Mouse (Mus musculus) testis, adult 2 months (tissue): ENCODE data around the gene Wdsub1. TPM values are rescaled to one million over a fixed set of nuclear protein-coding genes. Genes with fewer than 3 reads are reported as not detected.

Experiments used
- H3K27ac ChIP-seq: fragments of 200-500 bp; 2 replicates; pipeline ENCODE4 v1.5.1; 2012; ENCODE audit warnings: low read depth, low read length; ENCODE audit not compliant: control insufficient read depth, insufficient read depth
- H3K27me3 ChIP-seq: fragments of 200-500 bp; 2 replicates; pipeline ENCODE4 v1.6.1; 2012; ENCODE audit warnings: mild to moderate bottlenecking, low read length, moderate library complexity; ENCODE audit not compliant: control insufficient read depth, insufficient read depth
- H3K36me3 ChIP-seq: fragments of 200-500 bp; 2 replicates; pipeline ENCODE4 v1.6.1; 2012; ENCODE audit warnings: mild to moderate bottlenecking, low read length; ENCODE audit not compliant: control insufficient read depth, insufficient read depth
- H3K4me1 ChIP-seq: fragments of 200-500 bp; 2 replicates; pipeline ENCODE4 v1.6.1; 2012; ENCODE audit warnings: low read length; ENCODE audit not compliant: control insufficient read depth, insufficient read depth
- H3K4me3 ChIP-seq: fragments of 200-500 bp; 2 replicates; pipeline ENCODE4 v1.5.1; 2012; ENCODE audit warnings: low read depth, mild to moderate bottlenecking, low read length, moderate library complexity, mixed read lengths; ENCODE audit not compliant: control insufficient read depth
- CTCF ChIP-seq: fragments of 200-500 bp; IDR thresholded peaks from 2 replicates; pipeline ENCODE4 v1.5.1; 2012; ENCODE audit warnings: low read depth, mild to moderate bottlenecking, inconsistent platforms, low read length, moderate library complexity; ENCODE audit not compliant: control insufficient read depth, insufficient read depth, insufficient replicate concordance
- POLR2A ChIP-seq: fragments of 200-500 bp; IDR thresholded peaks from 2 replicates; pipeline ENCODE4 v1.6.1; 2012; ENCODE audit warnings: low read depth, mild to moderate bottlenecking, inconsistent platforms, low read length, moderate library complexity; ENCODE audit not compliant: control insufficient read depth
- polyA plus RNA-seq: library from polyadenylated mRNA; depleted of rRNA; stranded (reverse); fragments of >200 nt; gene quantifications from 2 replicates; pipeline ENCODE4 v1.2.3, GENCODE M21; 2012

The Wdsub1 gene
- polyA plus RNA-seq, 1 experiment, result 33.5 TPM

DNA sequence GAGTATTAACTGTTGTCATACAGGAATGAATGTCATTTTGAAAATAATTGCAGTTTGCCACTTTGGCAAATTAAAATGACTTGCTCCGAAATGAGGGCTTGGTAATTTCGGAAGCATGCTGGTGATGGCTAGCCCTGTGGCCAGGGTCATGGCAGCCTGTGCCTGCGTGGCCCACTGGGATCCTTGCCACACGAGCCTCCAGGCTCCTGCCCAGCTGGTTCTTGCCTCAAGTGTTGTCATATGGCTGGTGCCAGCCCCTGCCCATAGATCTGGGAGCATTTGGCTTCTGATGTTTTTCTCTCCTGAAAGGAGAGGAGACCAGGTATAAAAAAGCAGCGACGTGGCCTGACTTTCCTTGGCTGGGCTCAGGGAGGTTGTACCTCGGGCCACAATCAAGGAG is 72.4 kb downstream of the Wdsub1 start:
- Histone ChIP-seq H3K4me3 (no peak overlapping the region), H3K27ac (no peak overlapping the region), H3K4me1 (no peaks in the 10 kb centered on the region), H3K27me3 (no peaks in the 10 kb centered on the region), H3K36me3 (no peaks in the 10 kb centered on the region)
- TF ChIP-seq CTCF (no peak), POLR2A (no peak)

DNA sequence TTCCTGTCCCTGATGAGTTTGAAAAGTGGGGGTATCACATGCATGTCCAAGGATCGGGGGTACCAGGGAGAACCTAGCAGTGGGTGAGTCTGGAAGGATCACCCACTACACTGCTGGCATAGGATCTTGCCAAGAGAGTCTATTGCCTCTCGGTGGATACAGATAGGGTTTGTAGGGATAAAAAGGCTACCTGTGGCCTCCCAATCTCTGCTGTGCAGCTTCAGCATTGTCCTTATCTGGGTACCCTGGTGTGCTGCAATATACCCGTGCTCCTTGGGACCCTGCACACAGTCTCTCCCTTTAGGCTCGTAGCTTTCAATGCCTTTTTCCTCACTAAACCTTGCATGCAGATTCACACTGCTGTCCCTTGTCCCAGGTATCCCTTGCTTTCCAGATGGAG is 73.8 kb downstream of the Wdsub1 start:
- no peaks in the 10 kb centered on the region for H3K27me3 ChIP-seq
- TF ChIP-seq CTCF, result no peak
- no peak for TF ChIP-seq POLR2A
- H3K27ac ChIP-seq, result no peak overlapping the region

DNA sequence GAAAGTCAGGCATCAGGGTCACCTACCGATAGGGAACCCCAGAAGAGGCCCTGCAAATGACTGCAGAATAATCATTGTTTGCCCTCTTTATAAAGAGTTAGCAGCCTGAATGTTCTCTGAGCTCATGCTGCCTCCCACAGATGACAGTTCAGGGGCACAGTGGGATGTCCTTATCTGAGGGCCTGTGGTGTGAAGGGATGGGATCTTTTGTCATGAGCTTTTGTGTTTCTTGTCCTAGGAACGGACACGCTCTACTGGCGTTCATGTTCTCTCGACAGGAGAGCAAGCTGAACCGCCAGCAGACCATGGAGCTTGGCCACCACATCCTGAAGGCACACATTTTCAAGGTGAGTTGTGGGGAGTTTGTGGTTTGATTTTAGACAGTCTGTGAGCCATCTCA is 76.4 kb downstream of the Wdsub1 start:
- Histone ChIP-seq H3K27ac (no peak overlapping the region), H3K4me3 (no peak overlapping the region), H3K36me3 (no peaks in the 10 kb centered on the region), H3K27me3 (no peaks in the 10 kb centered on the region), H3K4me1 (no peaks in the 10 kb centered on the region)
- TF ChIP-seq POLR2A, result no peak
- TF ChIP-seq CTCF, result no peak

More for the DNA sequence above, 73.8 kb downstream of the Wdsub1 start:
- H3K4me1 ChIP-seq, result no peaks in the 10 kb centered on the region
- no peaks in the 10 kb centered on the region for H3K36me3 ChIP-seq
- H3K4me3 ChIP-seq, result no peak overlapping the region

DNA sequence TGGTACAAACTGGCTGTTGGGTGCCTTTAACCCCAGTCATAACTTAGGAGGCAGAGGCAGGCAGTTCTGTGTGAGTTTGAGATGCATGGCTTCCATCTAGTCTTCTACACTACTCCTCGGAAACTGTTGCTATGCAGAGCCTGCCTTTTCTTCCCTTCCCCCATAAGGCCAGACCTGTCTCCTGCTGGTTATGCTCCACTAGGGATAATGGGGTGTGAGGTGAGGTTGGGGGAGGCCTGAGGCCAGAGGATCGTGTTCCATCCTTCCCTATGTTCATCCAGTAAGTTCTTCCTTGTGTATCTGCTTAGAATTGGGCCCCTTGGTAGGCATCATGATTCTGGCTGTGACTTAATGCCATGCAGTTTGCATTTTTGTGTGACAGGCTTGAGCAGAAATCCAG is 76.8 kb downstream of the Wdsub1 start:
- no peak overlapping the region for H3K4me3 ChIP-seq
- H3K36me3 ChIP-seq, result no peaks in the 10 kb centered on the region
- no peak overlapping the region for H3K27ac ChIP-seq
- TF ChIP-seq CTCF (no peak), POLR2A (no peak)
- no peaks in the 10 kb centered on the region for H3K27me3 ChIP-seq
- H3K4me1 ChIP-seq, result no peaks in the 10 kb centered on the region

DNA sequence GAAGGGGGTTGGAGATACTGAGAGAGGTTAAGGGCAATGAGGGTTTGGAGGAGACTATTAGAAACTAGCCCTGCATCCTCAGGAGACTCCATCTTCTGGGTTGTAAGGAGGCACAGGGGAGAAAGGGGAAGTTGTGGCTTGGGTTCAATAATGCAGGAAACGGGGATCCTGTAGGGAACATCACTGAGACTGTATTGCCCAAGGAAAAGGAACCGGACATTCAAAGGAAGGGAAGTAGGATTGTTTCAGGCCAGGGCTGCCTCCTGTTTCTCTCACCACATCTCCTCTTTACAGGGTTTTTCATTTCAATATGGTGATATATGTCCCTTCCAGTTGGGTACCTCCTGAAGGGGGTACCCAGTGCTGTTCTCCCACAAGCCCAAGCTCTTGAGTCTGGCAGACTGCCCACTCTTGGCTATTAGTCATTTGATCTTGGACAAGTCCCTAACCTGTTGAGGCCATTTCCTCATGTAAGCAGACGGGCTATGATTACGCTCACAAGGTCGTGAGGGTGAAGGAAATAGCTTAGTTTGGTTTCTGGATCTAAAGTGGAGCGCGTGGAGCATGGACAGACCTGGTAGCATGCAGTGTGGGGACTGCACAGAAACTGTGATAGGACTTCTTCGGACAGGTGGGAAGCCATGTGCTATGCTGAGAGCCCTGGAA is 79.5 kb downstream of the Wdsub1 start:
- no peaks in the 10 kb centered on the region for H3K36me3 ChIP-seq

More for the DNA sequence above, 79.5 kb downstream of the Wdsub1 start:
- Histone ChIP-seq H3K4me3 (no peak overlapping the region), H3K4me1 (no peaks in the 10 kb centered on the region), H3K27me3 (no peaks in the 10 kb centered on the region), H3K27ac (no peak overlapping the region)
- no peak for TF ChIP-seq CTCF
